Mouse (Mus musculus) heart, postnatal 4 days (tissue): ENCODE results near the gene Traf6. TPM values are rescaled to one million over a fixed set of nuclear protein-coding genes. Genes with fewer than 3 reads are reported as not detected.
A peak's percentile ranks its signal among the peaks of the same experiment; 100 is the strongest.
"Not testable (repeated sequence)": the region's sequence is repeated elsewhere in the genome, so short reads cannot be mapped to it uniquely, and the experiment has no call there.

ENCODE experiments used
- DNase-seq: peaks from one replicate; pipeline ENCODE4 v3.0.0; 2021
- total RNA-seq, 2 experiments: library from RNA; stranded (reverse); gene quantifications; 2 replicates each; pipeline ENCODE4 v1.2.3; 2021

Gene Traf6
- total RNA-seq, 2 experiments from 2014 or later: 14.3 to 15.0 TPM

GRCm38 (mm10) chr2:101695584-101695983, 17.4 kb downstream of the Traf6 start:
- DNase-seq: no peak

- no peak for DNase-seq
Observed at GRCm38 (mm10) chr2:101699284-101699683, 21.1 kb downstream of the Traf6 start.

GRCm38 (mm10) chr2:101705941-101706485, 27.8 kb downstream of the Traf6 start:
- peak; percentile 26 for DNase-seq

- DNase-seq: no peak
Observed at GRCm38 (mm10) chr2:101711608-101712007, 33.4 kb downstream of the Traf6 start.

GRCm38 (mm10) chr2:101715650-101716323, 37.6 kb downstream of the Traf6 start:
- peak; percentile 75 for DNase-seq

- DNase-seq: no peak
Observed at GRCm38 (mm10) chr2:101717162-101717561, 38.9 kb downstream of the Traf6 start.

GRCm38 (mm10) chr2:101721835-101722234, 43.6 kb downstream of the Traf6 start:
- DNase-seq: no peak

- DNase-seq: peak; percentile 24
Observed at GRCm38 (mm10) chr2:101722370-101723332, 44.4 kb downstream of the Traf6 start.

- no peak for DNase-seq
Observed at GRCm38 (mm10) chr2:101723333-101723881, 45.2 kb downstream of the Traf6 start.

GRCm38 (mm10) chr2:101727787-101728186, 49.6 kb downstream of the Traf6 start:
- no peak for DNase-seq

- DNase-seq: no peak
Observed at GRCm38 (mm10) chr2:101729472-101729871, 51.2 kb downstream of the Traf6 start.

GRCm38 (mm10) chr2:101730972-101731371, 52.7 kb downstream of the Traf6 start:
- DNase-seq: peak; percentile 33

- no peak for DNase-seq
Observed at GRCm38 (mm10) chr2:101732777-101733210, 54.6 kb downstream of the Traf6 start.

- peak; percentile 47 for DNase-seq
Observed at GRCm38 (mm10) chr2:101733564-101733963, 55.3 kb downstream of the Traf6 start.

GRCm38 (mm10) chr2:101739914-101740313, 61.7 kb downstream of the Traf6 start:
- no peak for DNase-seq

GRCm38 (mm10) chr2:101741653-101742052, 63.4 kb downstream of the Traf6 start:
- DNase-seq: no peak

GRCm38 (mm10) chr2:101742072-101742860, 64.0 kb downstream of the Traf6 start:
- no peak for DNase-seq

GRCm38 (mm10) chr2:101745656-101746055, 67.4 kb downstream of the Traf6 start:
- DNase-seq: not testable (repeated sequence)

- no peak for DNase-seq
Observed at GRCm38 (mm10) chr2:101746537-101746936, 68.3 kb downstream of the Traf6 start.
